Mouse (Mus musculus): ENCODE data around the gene Tmed6. TPM values are rescaled to one million over a fixed set of nuclear protein-coding genes. Genes with fewer than 3 reads are reported as not detected.

The Tmed6 gene
- total RNA-seq (2023) = not detected

DNA sequence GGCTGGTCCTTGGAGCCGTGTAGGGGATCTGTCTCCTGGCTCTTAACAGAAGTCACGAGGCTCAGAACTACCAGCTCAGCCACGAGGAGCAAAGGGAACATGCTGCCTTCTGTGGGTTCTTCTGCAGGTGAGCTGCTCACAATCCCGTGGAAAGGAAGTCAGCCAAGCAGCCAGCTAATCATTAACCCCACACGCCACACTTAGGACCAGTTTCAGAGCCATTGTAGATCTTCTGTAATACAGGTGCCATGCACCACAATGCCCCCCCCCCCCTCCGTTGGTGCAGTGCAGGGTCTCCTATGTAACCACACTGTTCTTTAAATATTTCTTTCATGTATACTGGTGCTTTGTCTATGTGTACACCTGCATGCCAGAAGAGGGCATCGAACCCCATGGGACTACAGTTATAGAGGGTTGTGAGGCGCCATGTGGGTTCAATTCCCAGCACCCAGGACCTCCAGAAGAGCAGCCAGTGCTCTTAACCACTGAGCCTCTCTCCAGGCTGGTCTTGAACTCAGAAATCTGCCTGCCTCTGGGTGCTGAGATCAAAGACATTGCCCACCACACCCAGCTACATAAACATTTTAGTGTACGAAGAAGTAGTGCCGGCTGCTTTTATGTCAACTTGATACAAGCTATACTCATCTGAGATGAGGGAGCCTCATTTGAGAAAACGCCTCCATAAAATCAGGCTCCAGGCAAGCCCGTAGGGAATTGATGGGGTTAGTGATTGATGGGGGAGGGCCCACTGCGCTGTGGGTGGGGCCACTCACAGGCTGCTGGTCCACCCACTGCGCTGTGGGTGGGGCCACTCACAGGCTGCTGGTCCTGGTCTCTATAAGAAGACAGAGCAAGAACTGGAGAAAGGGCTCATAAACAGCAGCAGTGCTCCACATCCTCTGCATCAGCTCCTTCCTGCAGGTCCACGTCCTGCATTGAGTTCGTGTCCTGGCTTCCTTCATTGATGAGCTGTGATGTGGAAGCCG is at the start of gene Tmed6:
Tmed6 (minus strand) TSS at position 134 of the 986 bp plus-strand sequence.

DNA sequence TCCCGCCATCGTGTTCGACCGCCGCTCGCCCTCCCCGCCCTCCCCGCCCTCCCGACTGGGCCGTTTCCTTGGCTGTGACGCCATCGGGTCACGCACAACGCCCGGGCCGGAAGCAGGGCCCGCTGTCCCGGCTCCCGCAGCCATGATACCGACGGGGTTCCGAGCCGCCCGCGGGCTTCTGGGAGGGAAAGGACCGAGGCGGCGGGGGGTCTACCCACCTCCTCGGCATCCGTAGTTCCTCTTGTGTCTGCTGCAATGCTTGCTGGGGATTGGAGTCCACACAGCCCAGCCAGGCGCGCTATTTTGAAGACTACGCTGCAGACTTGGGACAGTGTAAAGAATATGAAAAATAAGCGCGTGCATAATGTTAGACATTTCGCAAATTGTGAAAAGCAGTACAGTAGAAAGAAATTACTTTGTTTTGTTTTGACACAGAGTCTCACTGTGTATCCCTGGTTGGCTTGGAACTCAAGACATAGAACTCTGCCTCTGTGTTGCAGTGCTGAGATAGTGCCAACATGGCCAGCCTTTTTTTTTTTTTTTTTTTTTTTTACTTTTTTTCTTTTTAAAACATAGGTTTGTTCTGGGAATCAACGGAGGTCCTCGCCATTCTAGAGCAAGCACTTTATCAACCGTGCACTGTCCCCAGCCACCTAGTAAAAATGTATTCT is 31.1 kb upstream of the Tmed6 start, which contains the start of gene Terf2:
Terf2 (minus strand) TSS at position 182 of the 671 bp plus-strand sequence.

DNA sequence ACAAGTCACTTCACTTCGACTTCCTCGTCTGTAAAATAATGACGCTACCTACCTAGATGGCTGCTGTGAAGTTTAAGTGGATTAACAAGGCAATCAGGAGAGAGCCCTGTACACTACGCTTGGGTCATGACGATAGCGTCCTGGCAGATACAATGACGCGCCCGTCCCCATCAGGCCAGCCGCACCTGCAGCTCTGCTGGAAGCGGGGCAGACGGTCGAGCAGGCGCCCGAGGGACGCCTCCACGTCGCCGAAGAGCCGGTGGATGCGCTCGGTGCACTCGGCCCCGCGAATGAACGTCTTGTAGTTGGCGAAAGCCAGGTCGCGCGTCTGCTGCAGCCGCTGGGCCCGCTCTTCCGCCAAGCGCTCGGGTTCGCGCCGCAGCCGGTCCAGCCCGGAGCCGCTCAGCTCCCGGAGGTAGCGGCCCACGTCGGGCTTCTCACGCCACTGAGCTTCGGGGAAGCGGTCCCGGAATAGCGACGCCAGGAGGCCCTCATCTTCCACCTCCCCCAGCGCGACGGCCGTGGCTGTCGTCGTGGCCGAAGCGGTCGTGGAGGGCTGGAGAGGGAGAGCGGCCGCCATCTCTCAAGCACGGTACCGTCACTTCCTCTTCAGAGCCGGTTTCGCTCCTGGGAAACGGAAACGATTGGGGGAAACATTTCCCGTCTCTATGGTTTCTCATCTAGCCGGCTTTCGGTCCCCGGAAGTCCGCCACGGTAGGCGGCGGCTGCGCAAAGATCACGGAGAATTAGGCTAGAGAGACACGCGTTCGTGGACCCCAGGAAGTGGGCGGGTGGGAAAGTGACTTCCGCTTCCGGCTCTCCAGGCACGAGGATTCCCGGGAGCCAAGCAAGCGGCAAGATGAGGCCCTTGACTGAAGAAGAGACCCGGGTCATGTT is 9.1 kb downstream of the Tmed6 start, which contains the start of the genes Cog8 and Nip7:
Cog8 (minus strand) TSS at position 614 of the 897 bp plus-strand sequence.
Nip7 (plus strand) TSS at position 802 of the 897 bp plus-strand sequence.

DNA sequence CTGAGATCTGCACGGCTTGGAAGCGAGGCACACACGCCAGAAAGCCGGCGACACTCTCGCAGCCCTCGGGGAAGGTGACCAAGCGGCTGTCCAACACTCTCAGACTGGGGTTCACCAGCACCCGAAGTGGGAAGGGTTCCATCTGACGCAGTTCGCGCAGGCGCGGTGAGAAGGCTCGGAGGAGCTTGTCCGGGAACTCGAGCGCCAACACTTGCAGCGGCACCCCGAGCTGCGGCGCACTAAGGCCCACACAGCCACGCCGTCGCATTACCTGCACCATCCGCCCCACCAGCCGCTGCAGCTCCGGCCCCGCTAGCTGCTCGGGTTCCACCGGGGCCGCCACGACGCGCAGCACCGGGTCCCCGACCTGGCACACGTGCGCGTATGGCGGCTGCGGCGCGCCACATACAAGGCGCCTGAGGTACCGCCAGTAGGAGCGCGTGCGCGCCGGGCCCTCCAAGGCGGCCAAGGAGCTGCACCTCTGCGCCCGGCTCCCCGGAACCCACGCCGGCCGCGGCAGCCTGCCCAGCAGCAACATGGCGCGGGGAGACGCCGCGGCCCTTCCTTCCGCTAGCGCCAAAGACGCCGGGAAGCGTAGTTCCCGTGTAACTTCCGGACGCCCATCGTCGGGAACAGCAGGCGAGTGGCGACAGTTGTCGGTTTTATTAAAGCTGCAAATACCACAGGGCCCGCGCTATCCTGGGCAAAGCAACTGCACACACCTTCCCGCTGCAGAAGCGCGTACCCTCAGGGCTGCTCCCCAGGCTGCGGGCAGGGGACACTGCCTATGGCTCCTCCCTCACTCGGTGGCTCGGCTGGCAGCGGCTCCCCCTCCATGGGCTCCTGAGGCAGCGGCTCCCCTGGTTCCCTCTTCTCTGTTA is 17.1 kb downstream of the Tmed6 start, which contains the start of gene Pdf:
Pdf (minus strand) TSS at position 554 of the 881 bp plus-strand sequence.

DNA sequence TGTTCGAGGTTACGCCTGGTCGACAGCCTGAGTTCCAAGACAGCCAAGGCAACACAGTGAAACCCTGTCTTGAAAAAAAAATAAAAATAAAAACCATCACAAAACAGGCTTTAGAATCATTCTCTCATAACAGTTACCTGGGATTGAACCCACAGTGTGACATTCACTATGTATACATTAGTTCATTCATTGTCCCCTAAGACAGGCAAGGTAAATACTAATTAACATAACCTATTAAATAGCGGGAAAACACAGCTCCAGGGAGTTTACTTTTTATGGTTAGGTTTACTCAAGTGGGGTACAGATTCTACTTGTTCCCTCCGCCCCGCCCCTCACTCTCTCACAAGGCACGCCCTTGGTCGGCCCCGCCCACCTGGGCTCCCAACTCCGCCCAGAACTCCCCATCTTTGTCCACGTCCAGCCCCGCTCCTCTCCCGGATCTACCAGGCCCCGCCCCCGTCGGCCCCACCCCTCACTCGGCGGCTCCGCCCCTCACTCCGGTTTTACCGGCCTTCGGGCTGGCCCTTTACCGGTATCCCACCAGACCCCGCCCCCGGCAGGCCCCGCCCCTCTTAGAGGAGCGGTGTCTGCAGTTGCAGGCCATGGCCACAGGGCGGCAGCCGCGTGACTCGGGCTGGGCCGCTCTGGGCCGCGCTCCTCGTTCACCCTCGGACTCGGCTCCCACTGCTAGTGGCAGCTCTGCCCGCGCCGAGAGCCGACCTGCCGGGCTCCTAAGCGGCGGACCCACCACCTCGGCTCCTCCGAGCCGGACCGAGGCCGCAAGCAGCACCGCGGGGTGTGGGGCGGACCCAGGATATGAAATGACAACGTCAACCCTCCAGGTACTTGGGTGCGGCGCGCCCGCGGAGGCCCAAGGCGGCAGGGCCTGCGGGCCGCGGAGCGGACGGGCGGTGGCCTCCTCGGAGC is 34.5 kb downstream of the Tmed6 start, which contains the start of gene Vps4a:
Vps4a (plus strand) TSS at position 573 of the 927 bp plus-strand sequence.

Other genes starting within 250 kb of the Tmed6 start
- gene Has3, start 195.4 kb downstream of the Tmed6 start, total RNA-seq (2023) = under 1 TPM in 1 of 2 experiments, not detected in 1; 0.16 TPM
- gene Utp4, start 172.0 kb downstream of the Tmed6 start, total RNA-seq (2023) = 10 to 100 TPM; 10.3 to 12.6 TPM
- gene Sntb2, start 129.9 kb downstream of the Tmed6 start, total RNA-seq (2023) = 10 to 100 TPM; 21.5 to 21.8 TPM
- gene Vps4a, start 34.4 kb downstream of the Tmed6 start, total RNA-seq (2023) = 10 to 100 TPM; 23.2 to 28.6 TPM
- 1 to 10 TPM; 3.0 to 4.7 TPM for gene Pdf, start 17.0 kb downstream of the Tmed6 start, total RNA-seq (2023)
- gene Cog8, start 9.0 kb downstream of the Tmed6 start, total RNA-seq (2023) = 10 to 100 TPM; 17.8 to 21.0 TPM
- 10 to 100 TPM; 22.5 to 23.4 TPM for gene Nip7, start 8.8 kb downstream of the Tmed6 start, total RNA-seq (2023)
- 10 to 100 TPM; 14.1 to 18.0 TPM for gene Terf2, start 30.9 kb upstream of the Tmed6 start, total RNA-seq (2023)
- gene Cyb5b, start 85.0 kb upstream of the Tmed6 start, total RNA-seq (2023) = 10 to 100 TPM; 21.5 to 21.8 TPM
- 10 to 100 TPM; 71.6 to 79.1 TPM for gene Nfat5, start 227.8 kb upstream of the Tmed6 start, total RNA-seq (2023)

Measured in neutrophil, adult 59 days (primary cell).